ENCODE assay signal across 14 mouse cellular contexts in genomic region chrX:122165179-122165578, GRCm38 (mm10).
A peak's percentile ranks its signal among the peaks of the same experiment; 100 is the strongest.
DNase-seq lines count a peak whose midpoint lies in the region; ATAC-seq and TF ChIP-seq lines count a peak whose summit lies in the region.
"Had no signal": no experiment of that assay in that cellular context is flagged by ENCODE, and none has a peak within 500 bp of the region (broad histone marks: within the 10 kb centered on the region; RNA-seq: fewer than 3 reads in every experiment).

No protein-coding gene starts in this region.

- no peak overlapping the region for H3K27ac ChIP-seq in intestine, postnatal 0 days (ENCODE audit: low read depth, low read length)
- H3K27ac ChIP-seq in intestine, embryonic 15.5 days = no peak overlapping the region
- no peak overlapping the region for H3K27ac ChIP-seq in midbrain, embryonic 10.5 days (replicated peaks)
- H3K27ac ChIP-seq: heart, embryonic 10.5 days; liver, embryonic 14.5 days had no signal

- no peaks in the 10 kb centered on the region for H3K9me3 ChIP-seq in intestine, postnatal 0 days (ENCODE audit: control insufficient read depth)
- no peaks in the 10 kb centered on the region for H3K9me3 ChIP-seq in intestine, embryonic 15.5 days
- H3K9me3 ChIP-seq in midbrain, embryonic 10.5 days (replicated peaks) = no peaks in the 10 kb centered on the region
- H3K9me3 ChIP-seq: heart, embryonic 10.5 days had no signal

- no peak overlapping the region for H3K9ac ChIP-seq in intestine, postnatal 0 days (ENCODE audit: low read depth, low read length)
- no peak overlapping the region for H3K9ac ChIP-seq in intestine, embryonic 15.5 days
- H3K9ac ChIP-seq: liver, embryonic 14.5 days had no signal

- peak; percentile 59 for DNase-seq in 416B (ENCODE audit: low read depth)
- peak; percentile 7 for DNase-seq in ES-CJ7 (ENCODE audit: low read depth, low spot score)
- peak; percentile 1 for DNase-seq in embryo, embryonic 11 days
- DNase-seq in testis, postnatal 14 days (ENCODE audit: low spot score) = no peak
- DNase-seq in midbrain, embryonic 10.5 days (ENCODE audit: low spot score) = no peak
- DNase-seq: heart, postnatal 4 days; kidney, adult 11 months; right cerebral cortex, postnatal 4 days; thymus, postnatal 25 days had no signal

- H3K4me3 ChIP-seq in intestine, postnatal 0 days (ENCODE audit: low read depth, low read length) = no peak overlapping the region
- no peak overlapping the region for H3K4me3 ChIP-seq in intestine, embryonic 15.5 days (replicated peaks)
- H3K4me3 ChIP-seq in midbrain, embryonic 10.5 days = no peak overlapping the region
- H3K4me3 ChIP-seq: heart, embryonic 10.5 days; myocyte had no signal

- TF ChIP-seq CTCF in intestine, postnatal 0 days (IDR thresholded peaks at IDR 0.05; ENCODE audit: low read depth) = peak; percentile 51

- H3K4me1 ChIP-seq in intestine, postnatal 0 days (replicated peaks; ENCODE audit: control insufficient read depth, insufficient read depth, low read length) = no peaks in the 10 kb centered on the region
- H3K4me1 ChIP-seq in intestine, embryonic 15.5 days (replicated peaks) = no peaks in the 10 kb centered on the region
- no peaks in the 10 kb centered on the region for H3K4me1 ChIP-seq in midbrain, embryonic 10.5 days
- H3K4me1 ChIP-seq: heart, embryonic 10.5 days had no signal

- ATAC-seq in intestine, postnatal 0 days = no peak
- ATAC-seq in intestine, embryonic 15.5 days = no peak

- WGBS in intestine, postnatal 0 days = 44% methylated on average over 2 of the region's 2 CpGs
- 40% methylated on average over 2 of the region's 2 CpGs for WGBS in intestine, embryonic 15.5 days
- WGBS in midbrain, embryonic 10.5 days = 52% methylated on average over 2 of the region's 2 CpGs

- no peak overlapping the region for H3K4me2 ChIP-seq in intestine, postnatal 0 days (replicated peaks; ENCODE audit: low read depth)
- no peak overlapping the region for H3K4me2 ChIP-seq in intestine, embryonic 15.5 days (replicated peaks)

- H3K27me3 ChIP-seq in intestine, postnatal 0 days (replicated peaks; ENCODE audit: control insufficient read depth, insufficient read depth, low read length) = no peaks in the 10 kb centered on the region
- no peaks in the 10 kb centered on the region for H3K27me3 ChIP-seq in intestine, embryonic 15.5 days (replicated peaks)
- H3K27me3 ChIP-seq in midbrain, embryonic 10.5 days (ENCODE audit: low read depth, poor library complexity, severe bottlenecking) = no peaks in the 10 kb centered on the region

- no peaks in the 10 kb centered on the region for H3K36me3 ChIP-seq in intestine, postnatal 0 days (ENCODE audit: control insufficient read depth, insufficient read depth)
- no peaks in the 10 kb centered on the region for H3K36me3 ChIP-seq in intestine, embryonic 15.5 days
- H3K36me3 ChIP-seq in midbrain, embryonic 10.5 days = no peaks in the 10 kb centered on the region
- H3K36me3 ChIP-seq: heart, embryonic 10.5 days had no signal

Comparison
In these comparisons a context has a peak if more than half of its experiments do, and no peak if none do; other contexts are left out.
1. DNase-seq: peak in 416B (single experiment), ES-CJ7 (single experiment) and embryo, embryonic 11 days (single experiment); none in testis, postnatal 14 days (single experiment) and midbrain, embryonic 10.5 days (single experiment).